Mouse (Mus musculus) adrenal gland, adult 2 months (tissue): Measurements from ENCODE around the gene Pdlim1. TPM values are rescaled to one million over a fixed set of nuclear protein-coding genes. Genes with fewer than 3 reads are reported as not detected.
"Not testable (repeated sequence)": the region's sequence is repeated elsewhere in the genome, so short reads cannot be mapped to it uniquely, and the experiment has no call there.

Source experiments
- DNase-seq: peaks from one replicate; pipeline ENCODE4 v3.0.0; 2021
- polyA plus RNA-seq: library from polyadenylated mRNA; depleted of rRNA; stranded (reverse); fragments of >200 nt; gene quantifications from 2 replicates; pipeline ENCODE4 v1.2.3, GENCODE M21; 2012; rRNA removed
- total RNA-seq, 2 experiments: library from RNA; stranded (reverse); gene quantifications; 2 replicates each; pipeline ENCODE4 v1.2.3; 2021

Pdlim1 gene
- total and polyA plus RNA-seq, 3 experiments = 4.9 to 25.8 (median 20.9) TPM

DNA sequence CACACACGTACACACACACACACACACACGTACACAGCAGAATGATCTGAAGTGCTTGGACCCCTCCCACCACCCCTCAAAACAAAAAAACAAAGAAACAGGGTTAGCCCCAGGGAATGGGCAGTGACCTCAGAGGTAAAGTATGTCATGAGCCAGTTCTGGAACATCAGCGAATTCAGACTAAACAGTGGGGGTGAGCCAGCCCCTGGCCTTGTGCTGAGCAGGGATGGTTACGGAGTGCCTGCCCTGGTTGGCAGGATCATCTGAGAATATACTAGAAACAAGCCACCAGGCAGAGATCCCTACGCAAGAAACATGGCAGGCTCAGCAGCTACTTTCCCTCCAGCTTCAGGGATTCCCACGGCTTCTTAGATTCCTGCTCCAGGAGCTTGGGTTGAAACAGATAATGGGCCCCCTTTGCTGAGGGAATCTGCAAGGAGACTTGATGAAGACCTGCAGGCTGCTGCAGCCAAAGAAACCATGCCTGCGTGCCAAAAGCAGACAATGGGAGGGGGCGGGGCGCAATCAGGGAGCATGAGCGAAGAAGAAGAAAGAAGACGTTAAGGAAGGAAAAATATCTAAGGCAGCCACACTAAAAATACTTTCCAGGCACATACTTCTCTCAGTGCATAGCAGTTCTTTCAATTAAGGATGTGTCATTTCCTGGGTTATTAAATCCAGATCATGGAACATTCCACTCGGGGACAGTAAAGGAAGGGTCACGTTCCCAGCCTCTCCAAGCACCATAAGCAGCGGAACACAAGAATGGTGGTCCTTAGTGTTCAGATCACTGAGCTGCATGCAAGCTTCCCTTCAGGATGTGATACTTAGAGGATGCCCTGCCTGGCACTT lies 30.6 kb downstream of the Pdlim1 start:
- DNase-seq = peak; percentile 30

DNA sequence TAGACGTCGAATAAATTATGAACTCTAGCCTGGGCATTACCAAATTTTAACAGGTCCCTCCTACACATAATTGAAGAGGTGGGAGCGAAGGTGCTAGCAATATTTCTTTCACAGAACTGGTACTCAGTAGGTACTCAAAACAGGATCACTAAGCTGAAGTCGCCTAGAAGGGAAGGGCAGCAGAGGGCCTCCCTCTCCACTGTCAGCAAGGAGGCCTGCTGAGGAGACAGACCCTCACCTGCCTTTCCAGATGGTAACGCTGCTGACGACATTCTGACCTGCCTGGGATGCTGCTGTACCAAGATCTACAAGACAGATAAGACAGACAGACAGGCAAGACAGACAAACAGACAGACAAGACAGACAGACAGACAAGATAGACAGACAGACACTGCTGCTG lies 31.3 kb downstream of the Pdlim1 start:
- no peak for DNase-seq

DNA sequence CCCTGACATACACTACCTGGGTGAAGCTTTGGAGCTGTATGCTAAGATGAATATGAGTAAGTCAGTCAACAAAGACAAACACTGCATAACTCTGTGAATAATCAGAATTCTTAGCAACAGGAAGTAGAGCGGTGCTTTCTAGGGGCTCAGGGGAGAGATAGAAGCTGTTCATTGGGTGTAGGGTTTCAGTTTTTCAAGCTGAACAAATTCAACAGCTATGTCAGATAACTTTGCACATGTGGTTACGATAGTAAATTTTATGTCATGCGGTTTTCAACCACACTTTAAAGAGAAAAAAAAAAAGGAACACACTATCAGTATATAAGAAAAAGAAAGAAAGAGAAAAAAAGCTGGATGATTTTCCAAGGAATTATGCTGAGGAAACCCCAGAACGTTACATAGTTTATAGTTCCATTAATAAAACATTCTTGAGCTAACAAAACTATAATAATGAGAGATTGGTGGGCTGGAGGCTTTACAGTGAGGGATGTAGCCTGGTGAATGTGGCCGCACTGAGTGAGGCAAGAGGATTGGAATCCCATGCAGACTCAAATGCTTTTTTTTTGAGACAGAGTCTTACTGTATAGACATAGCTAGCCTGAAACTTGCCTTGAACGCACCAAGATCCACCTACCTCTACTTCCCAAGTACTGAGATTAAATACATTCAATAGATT lies 33.3 kb downstream of the Pdlim1 start:
- DNase-seq = no peak

DNA sequence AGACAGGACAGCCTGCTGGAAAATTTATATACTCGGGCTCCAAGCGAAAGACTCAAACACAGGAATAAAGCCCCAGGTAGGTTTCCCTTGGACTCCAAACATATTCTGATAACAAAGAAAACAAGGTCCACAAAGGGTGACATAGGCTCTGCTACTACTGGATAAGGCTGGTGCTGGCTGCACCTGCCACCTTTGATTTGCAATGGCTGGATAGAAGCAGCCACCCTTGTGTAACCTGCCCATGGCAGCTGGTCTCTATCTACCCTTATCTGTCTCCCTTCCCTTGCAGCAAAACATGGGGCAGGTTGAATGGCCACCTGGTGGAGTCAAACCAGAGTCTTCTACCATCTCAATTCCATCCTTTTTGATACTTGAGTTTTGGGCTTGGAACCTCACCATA lies 39.1 kb downstream of the Pdlim1 start:
- DNase-seq = no peak

DNA sequence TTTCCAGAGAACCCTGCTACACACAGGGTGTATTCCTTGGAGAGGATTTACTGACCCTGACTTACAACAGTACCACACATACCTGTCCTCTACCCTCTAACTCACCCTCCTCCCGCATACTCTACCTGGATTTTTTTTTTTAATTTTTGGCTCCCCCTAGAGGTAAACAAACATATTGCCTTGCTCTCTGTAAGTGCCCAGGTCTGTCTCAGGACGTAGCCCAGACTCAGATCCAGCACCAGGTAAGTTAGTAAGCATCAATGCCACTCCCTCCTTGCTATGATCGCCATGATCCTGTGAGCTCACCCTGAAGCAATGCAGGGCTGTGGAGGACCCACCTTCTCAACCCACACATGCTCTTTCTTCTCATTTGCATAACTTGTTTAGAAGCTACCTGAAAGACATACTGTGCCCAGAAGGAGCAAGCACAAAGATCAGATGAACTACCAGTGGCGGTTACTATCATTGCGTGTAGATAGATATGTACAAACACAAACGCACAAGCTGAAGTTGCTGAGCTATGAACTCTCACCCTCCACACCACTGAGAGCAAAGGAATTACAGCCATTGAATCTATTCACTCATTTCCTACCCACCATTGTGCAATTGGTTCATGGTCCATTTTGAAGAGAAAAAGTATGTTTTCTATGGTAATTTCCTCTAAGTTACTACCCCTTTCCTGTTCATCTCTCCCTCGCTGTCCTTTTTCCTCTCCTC lies 39.7 kb downstream of the Pdlim1 start:
- DNase-seq = no peak

DNA sequence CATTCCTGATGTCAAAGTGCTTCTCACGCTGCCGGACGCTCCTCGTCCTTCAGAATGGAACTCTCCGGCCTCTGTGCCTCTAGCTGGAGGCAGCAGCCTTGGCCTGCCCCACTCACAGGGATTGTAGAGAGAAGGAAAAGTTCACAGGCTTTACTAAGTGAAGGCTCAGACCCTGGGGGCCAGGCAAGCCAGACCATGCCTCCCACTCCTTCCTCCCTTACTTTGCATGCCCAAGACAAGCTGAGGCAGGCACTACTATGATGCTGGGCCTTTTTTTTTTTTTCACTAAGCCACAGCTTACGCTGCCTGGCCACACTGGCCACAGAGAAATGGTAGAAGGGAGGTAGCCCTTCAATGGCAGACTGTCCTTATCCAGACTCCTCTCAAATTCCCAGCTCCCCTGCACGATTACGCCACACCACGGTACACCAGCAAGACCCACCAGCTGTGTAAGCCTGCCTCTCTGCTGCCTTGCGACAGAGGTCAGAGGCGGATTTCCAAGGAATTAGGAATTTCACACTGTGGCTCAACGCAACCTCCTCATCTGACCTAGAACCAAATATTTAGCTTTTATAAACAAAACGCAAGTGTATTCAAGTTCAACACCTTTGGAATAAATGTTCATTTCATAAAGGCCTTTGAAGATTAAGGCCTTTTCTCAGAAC lies 40.4 kb downstream of the Pdlim1 start:
- DNase-seq = peak; percentile 23

DNA sequence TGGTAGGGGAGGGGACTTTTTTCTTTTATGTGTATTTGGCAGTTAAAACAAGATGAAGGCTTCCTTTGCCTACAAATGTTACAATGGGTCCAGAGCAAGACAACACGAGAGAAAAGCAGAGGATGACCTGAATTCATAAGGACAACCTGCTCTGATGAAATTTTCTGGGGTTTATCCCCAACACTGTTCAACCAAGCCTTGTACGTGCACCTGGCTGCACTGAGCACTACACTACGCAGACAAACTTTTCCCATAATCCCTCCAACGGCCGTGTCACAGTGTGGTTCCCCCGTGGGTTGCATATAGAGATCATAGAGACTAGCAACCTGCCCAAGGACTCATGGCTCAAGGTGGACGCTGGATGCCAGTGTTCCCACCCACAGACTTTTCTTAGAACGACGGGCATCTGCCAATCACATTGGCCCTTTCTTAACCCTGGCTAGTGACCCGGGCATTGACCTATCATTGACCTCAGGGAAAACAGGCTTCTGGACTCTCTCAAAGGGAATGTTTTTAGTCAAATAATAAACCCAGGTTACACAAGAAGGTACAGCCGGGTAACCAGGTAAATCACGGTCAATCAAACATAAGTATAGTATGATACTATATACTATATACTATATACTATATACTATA lies 45.0 kb downstream of the Pdlim1 start:
- DNase-seq = peak; percentile 15

DNA sequence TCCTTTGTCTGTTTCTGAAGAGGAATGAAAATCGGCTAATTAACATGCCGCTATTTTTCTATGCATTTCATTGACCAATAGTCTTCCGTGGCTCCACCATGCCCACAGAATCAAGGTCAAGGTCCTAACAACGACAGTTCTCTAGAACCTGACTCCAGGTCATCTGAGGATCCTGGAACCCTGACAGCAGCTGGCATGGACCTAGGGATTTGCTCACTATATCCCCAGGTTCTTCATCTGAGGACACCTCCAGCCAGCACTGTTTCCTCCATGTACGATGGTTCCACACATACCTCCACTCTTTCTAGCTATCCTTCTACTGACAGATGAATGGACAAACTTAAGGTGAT lies 45.9 kb downstream of the Pdlim1 start:
- DNase-seq = peak; percentile 45

DNA sequence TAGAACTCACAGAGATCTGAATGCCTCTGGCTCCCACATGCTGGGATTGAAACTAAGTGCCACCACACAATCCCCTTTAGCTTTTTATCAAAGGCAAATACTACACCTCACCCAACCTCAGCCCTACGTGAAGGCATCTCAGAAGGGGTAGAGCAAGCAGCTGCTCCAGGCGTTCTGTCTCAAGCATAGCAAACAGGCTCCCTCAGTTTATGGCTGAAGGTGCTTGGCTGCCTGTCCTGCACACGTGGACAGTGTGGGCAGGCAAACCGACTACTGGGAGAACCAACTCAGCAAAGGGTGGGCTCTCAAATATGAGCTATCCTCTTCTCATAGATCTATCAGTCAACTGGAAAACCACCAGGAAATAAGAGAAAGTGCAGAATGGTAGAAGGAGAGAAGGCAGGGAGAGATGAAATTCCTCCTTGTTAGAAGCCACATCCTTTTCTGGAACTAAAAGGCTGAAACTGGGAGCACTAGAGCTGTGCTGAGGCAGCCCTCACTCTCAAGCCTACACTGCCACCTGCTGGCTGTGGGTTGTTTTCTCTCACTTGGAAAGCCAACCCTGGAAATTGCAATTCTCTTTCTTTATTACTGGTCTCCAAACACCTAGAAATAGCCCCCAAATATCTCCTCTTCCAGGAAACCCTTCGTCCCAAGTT lies 46.4 kb downstream of the Pdlim1 start:
- peak; percentile 65 for DNase-seq

- not testable (repeated sequence) for DNase-seq
Observed at GRCm38 (mm10) chr19:40222307-40222706, 49.3 kb downstream of the Pdlim1 start.

DNA sequence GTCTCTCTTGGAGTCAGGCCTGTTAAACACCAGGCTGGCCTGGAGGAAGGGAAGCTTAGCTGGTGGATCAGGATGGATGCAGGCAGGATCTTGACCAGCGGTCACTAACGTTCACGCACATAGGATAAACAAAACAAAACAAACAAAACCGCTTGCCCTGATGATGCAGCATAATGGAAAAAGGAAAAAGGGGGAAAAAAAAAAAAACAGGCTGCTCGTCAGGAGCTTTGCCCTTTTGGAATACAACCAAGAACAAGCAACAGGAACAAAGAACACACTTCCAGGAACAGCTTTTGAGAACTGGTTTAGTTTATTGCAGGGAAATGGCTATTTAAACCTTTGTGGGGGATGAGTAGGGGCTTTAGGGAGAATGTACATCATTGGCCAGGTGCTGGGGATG lies 50.8 kb downstream of the Pdlim1 start:
- no peak for DNase-seq

GRCm38 (mm10) chr19:40202947-40203346 lies 68.7 kb downstream of the Pdlim1 start:
- DNase-seq = not testable (repeated sequence)

DNA sequence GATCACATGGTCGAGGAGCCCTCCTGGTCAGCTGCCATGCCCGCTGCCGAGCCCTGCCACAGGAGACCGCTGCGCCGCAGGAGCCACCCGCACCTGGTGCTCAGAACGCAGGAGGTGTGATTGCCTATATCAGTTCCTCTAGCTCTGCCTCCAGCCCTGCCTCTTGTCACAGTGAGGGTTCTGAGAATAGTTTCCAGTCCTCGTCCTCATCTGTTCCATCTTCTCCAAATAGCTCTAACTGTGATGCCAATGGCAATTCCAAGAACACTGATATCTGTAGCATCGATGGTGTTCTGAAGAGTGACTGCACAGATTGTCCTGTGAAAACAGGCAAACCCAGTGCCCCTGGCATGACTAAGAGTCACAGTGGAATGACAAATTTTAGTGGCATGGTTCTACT lies 81.0 kb downstream of the Pdlim1 start:
- no peak for DNase-seq

DNA sequence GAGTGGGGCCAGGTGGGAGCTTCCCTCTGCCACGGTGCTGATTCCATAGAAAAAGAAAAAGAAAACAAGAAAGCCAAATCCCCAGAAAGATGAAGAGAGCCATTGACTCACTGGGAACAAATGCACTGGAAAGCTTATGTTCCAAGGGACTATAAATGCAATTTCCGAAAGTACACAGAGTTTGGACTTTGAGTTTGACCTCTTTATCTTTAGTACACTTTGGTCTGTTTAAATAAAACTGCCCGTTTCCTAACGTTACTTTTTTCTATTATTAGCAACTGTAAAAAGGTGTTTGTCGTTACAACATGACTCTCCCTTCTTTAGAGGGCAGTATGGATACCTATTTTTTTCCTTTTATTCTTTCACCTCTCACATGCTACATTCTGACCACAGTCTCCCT lies 84.5 kb downstream of the Pdlim1 start, which contains the start of gene Cyp2c70:
Cyp2c70 (minus strand) TSS at position 174 of the 400 bp plus-strand sequence.
- DNase-seq = no peak

DNA sequence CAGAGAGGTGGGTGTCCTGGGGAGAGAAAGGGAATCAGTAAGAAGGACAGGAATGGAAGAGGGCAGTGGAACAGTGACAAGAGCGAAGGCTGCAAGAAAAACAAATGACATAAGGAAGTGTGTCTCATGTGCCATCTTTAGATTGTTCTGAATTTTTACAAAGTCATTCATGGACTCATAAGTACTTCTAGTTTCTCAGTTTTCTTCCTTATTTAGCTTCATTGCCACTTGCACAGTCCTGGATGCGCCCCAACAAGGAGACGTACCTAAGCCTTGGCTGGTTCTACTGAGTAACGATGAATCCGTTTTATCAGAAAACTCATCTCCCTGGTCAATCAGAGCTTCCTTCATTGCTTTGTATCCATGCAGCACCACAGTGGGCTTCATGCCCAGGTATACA lies 88.0 kb downstream of the Pdlim1 start:
- DNase-seq = no peak

GRCm38 (mm10) chr19:40178311-40178710 lies 93.3 kb downstream of the Pdlim1 start:
- peak; percentile 42 for DNase-seq

Other genes with a start within 250 kb of the Pdlim1 start
- under 1 TPM in 1 of 2 experiments, not detected in 1; 0.81 TPM for gene Cyp2c54, start 198.0 kb downstream of the Pdlim1 start, total RNA-seq
- gene Cyp2c54, start 198.0 kb downstream of the Pdlim1 start, polyA plus RNA-seq = not detected in 2 replicates
- 1 to 10 TPM in 1 of 2 experiments, not detected in 1; 4.9 TPM for gene Cyp2c50, start 182.2 kb downstream of the Pdlim1 start, total RNA-seq
- gene Cyp2c50, start 182.2 kb downstream of the Pdlim1 start, polyA plus RNA-seq = 0.08 TPM in 1 of 2 replicates, not detected in the other
- 1 to 10 TPM; 1.2 to 2.4 TPM for gene Cyp2c70, start 84.5 kb downstream of the Pdlim1 start, total RNA-seq
- not detected in 2 replicates for gene Cyp2c70, start 84.5 kb downstream of the Pdlim1 start, polyA plus RNA-seq
- 100 to 1,000 TPM; 116 to 123 TPM for gene Sorbs1, start 241.9 kb upstream of the Pdlim1 start, total RNA-seq
- 13.4 and 17.7 TPM in 2 replicates for gene Sorbs1, start 241.9 kb upstream of the Pdlim1 start, polyA plus RNA-seq